18 mouse cellular contexts compared by ENCODE assay signal in genomic region chr13:111301431-111301830, GRCm38 (mm10). TPM values are rescaled to one million over a fixed set of nuclear protein-coding genes. Genes with fewer than 3 reads are reported as not detected.
"Had no signal": no experiment of that assay in that cellular context is flagged by ENCODE, and none has a peak within 500 bp of the region (broad histone marks: within the 10 kb centered on the region; RNA-seq: fewer than 3 reads in every experiment).

No protein-coding gene starts in this region.

- H3K4me3 ChIP-seq: kidney, embryonic 15.5 days; limb, embryonic 12.5 days; liver, embryonic 13.5 days; midbrain, embryonic 13.5 days; myocyte; neural tube, embryonic 15.5 days had no signal

- H3K27me3 ChIP-seq: kidney, embryonic 15.5 days; limb, embryonic 12.5 days; liver, embryonic 13.5 days; midbrain, embryonic 13.5 days; neural tube, embryonic 15.5 days had no signal

- H3K9me3 ChIP-seq: kidney, embryonic 15.5 days; limb, embryonic 12.5 days; liver, embryonic 13.5 days; midbrain, embryonic 13.5 days; neural tube, embryonic 15.5 days had no signal

- DNase-seq: kidney, adult 18-20 months; kidney, postnatal 25 days; liver; liver, embryonic 13.5 days; liver, postnatal 0 days; lung, postnatal 36 days; right cerebral cortex, adult 18-20 months; right cerebral cortex, postnatal 25 days; thymus, postnatal 14 days had no signal

- H3K27ac ChIP-seq: kidney, embryonic 15.5 days; limb, embryonic 12.5 days; liver, embryonic 13.5 days; midbrain, embryonic 13.5 days; neural tube, embryonic 15.5 days had no signal

- H3K9ac ChIP-seq: kidney, embryonic 15.5 days; limb, embryonic 12.5 days; liver, embryonic 13.5 days; liver, postnatal 0 days; midbrain, embryonic 13.5 days; neural tube, embryonic 15.5 days had no signal

- H3K4me2 ChIP-seq: kidney, embryonic 15.5 days; limb, embryonic 12.5 days; liver, embryonic 13.5 days; midbrain, embryonic 13.5 days; neural tube, embryonic 15.5 days had no signal

- ATAC-seq: liver, postnatal 0 days; midbrain, embryonic 13.5 days had no signal

- H3K4me1 ChIP-seq: liver, embryonic 13.5 days; midbrain, embryonic 13.5 days; neural tube, embryonic 15.5 days had no signal

- H3K36me3 ChIP-seq: kidney, embryonic 15.5 days; limb, embryonic 12.5 days; liver, embryonic 13.5 days; midbrain, embryonic 13.5 days; neural tube, embryonic 15.5 days had no signal

RNA-seq across cellular contexts. Expression of gene Actbl2, which starts 46.6 kb away (rescaled TPM):
- polyA plus RNA-seq: kidney, embryonic 15.5 days; limb, embryonic 12.5 days; liver, embryonic 13.5 days; liver, postnatal 0 days; lung, embryonic 16.5 days; midbrain, embryonic 13.5 days; myocyte; neural tube, embryonic 11.5 days; neural tube, embryonic 15.5 days; small intestine, adult 2 months; stomach, embryonic 16.5 days had no signal
